Mouse (Mus musculus) megakaryocyte-erythroid progenitor cell, adult 5-6 weeks (primary cell): ENCODE results near the gene Zfp346. TPM values are rescaled to one million over a fixed set of nuclear protein-coding genes. Genes with fewer than 3 reads are reported as not detected.

ENCODE experiments used
- ATAC-seq: replicated peaks from 2 replicates; pipeline ENCODE4 v1.8.0; 2016; ENCODE audit warnings: mild to moderate bottlenecking, inconsistent platforms; ENCODE audit not compliant: severe bottlenecking, poor library complexity, low FRiP score, low TSS enrichment
- total RNA-seq, 2 experiments: library from RNA; stranded (forward) in 1 of 2; stranded (reverse) in 1 of 2; fragments of 200-1000, 215-1000 nt in 1 of 2; fragments of >200 nt in 1 of 2; fragmentation: Nextera tagmentation in 1 of 2; gene quantifications; 2 replicates each; pipeline ENCODE4 v1.2.3; 2014 to 2017

Zfp346 gene
- total RNA-seq, 2 experiments from 2014 or later, result 6.7 to 33.1 TPM

GRCm38 (mm10) chr13:55182173-55182894 lies 77.2 kb downstream of the Zfp346 start:
- peak; percentile 90 for ATAC-seq

GRCm38 (mm10) chr13:55183382-55183781 lies 78.3 kb downstream of the Zfp346 start:
- 0 out of 2 replicates have a peak, but pooled peaks have one; percentile 36 for ATAC-seq

Other genes with a start within 250 kb of the Zfp346 start
- 0.04 TPM in 1 of 2 replicates, not detected in the other for gene Unc5a, start 155.9 kb upstream of the Zfp346 start, total RNA-seq (2014; fragmentation: Nextera tagmentation)
- 0.27 TPM in 1 of 2 replicates, not detected in the other for gene Unc5a, start 155.9 kb upstream of the Zfp346 start, total RNA-seq (2017)
- gene Hk3, start 83.9 kb upstream of the Zfp346 start, total RNA-seq (2014; fragmentation: Nextera tagmentation), result 2.6 TPM in 1 of 2 replicates, not detected in the other
- gene Hk3, start 83.9 kb upstream of the Zfp346 start, total RNA-seq (2017), result 0.38 and 1.9 TPM in 2 replicates
- gene Uimc1, start 5.0 kb upstream of the Zfp346 start, total RNA-seq (2014; fragmentation: Nextera tagmentation), result 58.8 and 66.8 TPM in 2 replicates
- 61.2 and 68.1 TPM in 2 replicates for gene Uimc1, start 5.0 kb upstream of the Zfp346 start, total RNA-seq (2017)
- gene Gm17617, start 28.2 kb downstream of the Zfp346 start, total RNA-seq (2014; fragmentation: Nextera tagmentation), result not detected in 2 replicates
- gene Gm17617, start 28.2 kb downstream of the Zfp346 start, total RNA-seq (2017), result not detected in 2 replicates
- not detected in 2 replicates for gene Fgfr4, start 47.3 kb downstream of the Zfp346 start, total RNA-seq (2014; fragmentation: Nextera tagmentation)
- gene Fgfr4, start 47.3 kb downstream of the Zfp346 start, total RNA-seq (2017), result not detected in 2 replicates
- 99.4 and 139 TPM in 2 replicates for gene Nsd1, start 104.5 kb downstream of the Zfp346 start, total RNA-seq (2014; fragmentation: Nextera tagmentation)
- gene Nsd1, start 104.5 kb downstream of the Zfp346 start, total RNA-seq (2017), result 77.3 and 94.1 TPM in 2 replicates
- 173 and 220 TPM in 2 replicates for gene Prelid1, start 215.2 kb downstream of the Zfp346 start, total RNA-seq (2014; fragmentation: Nextera tagmentation)
- 71.2 and 80.5 TPM in 2 replicates for gene Prelid1, start 215.2 kb downstream of the Zfp346 start, total RNA-seq (2017)
- 88.0 and 120 TPM in 2 replicates for gene Rab24, start 216.6 kb downstream of the Zfp346 start, total RNA-seq (2014; fragmentation: Nextera tagmentation)
- 13.0 and 30.0 TPM in 2 replicates for gene Rab24, start 216.6 kb downstream of the Zfp346 start, total RNA-seq (2017)
- gene Mxd3, start 224.5 kb downstream of the Zfp346 start, total RNA-seq (2014; fragmentation: Nextera tagmentation), result 9.9 TPM in 1 of 2 replicates, not detected in the other
- gene Mxd3, start 224.5 kb downstream of the Zfp346 start, total RNA-seq (2017), result 3.6 and 5.0 TPM in 2 replicates